Mouse (Mus musculus) thymus, postnatal 4 days (tissue): Measurements from ENCODE around the gene Gm42688.

ENCODE experiments used
- DNase-seq: peaks from one replicate; pipeline ENCODE4 v3.0.0; 2021

Gene Gm42688

DNA sequence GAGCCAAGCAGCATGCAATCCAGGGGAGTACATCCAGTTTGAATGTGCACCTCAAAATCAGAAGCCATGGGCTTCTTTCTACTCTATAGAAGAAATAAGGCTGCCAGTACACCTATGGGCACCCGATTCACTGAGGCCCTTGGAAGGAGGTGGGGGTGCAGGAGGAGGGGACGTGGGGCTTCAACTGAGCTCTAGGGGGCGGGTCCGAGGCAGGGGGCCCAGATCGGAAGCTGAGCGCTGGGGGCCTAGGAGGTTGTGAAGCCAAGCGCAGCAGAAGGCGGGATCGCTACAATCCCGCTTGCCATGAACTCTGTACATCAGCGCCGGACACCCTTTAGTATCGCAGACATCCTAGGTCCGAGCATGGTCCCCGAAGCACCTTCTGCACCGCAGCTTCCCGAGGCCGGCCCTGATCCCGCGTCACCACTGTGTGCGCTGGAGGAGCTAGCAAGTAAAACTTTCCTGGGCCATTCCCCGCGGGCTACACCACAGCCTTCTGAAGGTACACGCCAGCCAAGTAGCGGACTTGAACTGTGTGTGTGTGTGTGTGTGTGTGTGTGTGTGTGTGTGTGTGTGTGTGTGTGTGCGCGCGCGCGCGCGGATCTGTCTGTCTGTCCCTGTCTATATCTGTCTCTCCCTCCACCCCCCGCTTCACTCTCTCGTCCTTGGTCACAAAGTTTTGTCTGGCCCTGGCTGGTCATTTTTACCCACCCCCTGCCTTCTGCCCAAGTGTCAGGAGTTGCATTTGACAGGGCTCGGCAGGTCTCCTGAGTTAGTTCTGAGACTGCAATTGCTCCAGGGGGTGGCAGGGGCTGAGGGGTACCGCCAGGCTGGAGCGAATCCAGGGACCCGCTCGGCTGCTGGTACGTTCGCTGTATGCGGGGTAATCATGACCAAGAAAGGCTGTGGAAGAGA lies 15.0 kb upstream of the Gm42688 start, which contains the start of gene Lbx2:
Gene Lbx2, plus strand, starts transcription at position 247 of the 915 bp plus-strand sequence.
- DNase-seq = peak; percentile 70

DNA sequence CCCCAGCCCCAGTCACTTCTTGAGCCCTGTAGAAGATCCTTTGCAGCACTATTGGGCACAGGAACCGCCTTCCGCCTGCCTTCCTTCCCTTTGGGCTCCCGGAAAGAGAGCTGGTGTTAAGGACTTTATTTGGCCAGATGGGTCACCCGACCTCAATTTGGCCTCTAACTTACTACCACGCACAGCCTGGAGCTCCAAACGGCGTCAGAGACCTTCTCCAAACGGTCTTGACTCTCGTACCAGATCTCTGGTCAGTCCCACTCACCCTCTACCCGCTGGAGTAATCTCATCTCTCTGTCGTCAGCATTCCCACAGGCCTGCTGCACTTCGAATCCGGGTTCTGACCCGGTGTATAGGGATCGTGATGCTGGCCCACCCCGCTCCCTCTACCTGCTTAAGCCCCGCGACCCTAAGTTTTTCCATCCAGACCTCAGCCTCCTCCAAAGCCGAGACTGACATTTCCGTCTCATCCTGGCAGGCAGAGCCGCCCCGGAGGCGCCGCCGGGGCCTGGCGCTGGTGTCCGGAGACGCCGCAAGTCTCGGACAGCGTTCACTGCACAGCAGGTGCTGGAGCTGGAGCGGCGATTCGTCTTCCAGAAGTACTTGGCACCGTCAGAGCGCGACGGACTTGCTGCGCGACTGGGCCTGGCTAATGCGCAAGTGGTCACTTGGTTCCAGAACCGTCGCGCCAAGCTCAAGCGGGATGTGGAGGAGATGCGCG lies 14.1 kb upstream of the Gm42688 start:
- no peak for DNase-seq

DNA sequence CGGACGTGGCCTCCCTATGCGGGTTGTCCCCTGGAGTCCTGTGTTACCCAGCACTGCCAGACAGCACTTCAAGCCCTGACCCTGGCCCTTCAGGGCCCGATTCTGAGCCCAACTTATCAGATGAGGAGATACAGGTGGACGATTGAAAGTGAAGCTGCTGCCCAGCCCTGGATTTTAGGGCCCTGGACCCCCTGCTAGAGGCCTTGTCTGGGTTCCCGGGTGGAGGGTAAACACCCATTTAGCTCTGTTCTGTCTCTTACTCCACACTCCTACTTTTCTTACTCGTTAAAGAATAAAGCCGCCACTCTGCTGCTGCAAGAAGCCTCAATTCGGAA lies 13.5 kb upstream of the Gm42688 start:
- no peak for DNase-seq

DNA sequence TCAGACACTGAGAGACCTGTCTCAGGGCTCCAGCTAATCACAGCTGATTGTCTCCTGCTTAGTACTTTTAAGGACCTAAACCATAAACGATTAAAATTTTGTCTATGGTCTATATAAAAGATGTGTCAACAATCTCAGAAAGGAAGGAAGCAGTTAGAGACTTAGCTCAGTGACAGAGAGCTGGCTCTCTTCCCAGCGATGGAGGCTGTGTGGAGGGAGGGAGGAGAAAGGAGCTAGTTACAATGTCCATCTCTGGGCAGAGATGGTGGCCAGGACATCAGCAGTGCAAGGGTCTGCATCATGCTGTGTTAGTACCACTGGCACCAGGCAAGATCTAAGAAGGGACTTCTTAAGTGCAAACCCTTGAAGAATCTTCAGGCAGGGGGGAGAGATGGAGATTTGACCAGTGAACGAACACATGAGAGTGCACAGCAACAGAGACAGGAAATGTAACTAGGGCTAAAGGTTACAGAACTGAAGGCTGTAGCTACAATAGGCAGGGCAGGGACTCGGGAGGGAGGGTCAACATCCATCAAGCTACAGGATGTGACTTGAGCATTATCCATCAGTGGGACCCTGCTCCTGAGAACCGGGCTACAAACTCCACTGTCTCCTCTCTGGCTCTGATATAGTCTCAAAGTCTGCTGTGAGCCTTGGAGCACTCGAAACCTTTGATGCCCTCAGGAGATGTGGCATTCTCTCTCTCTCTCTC lies 8.8 kb upstream of the Gm42688 start:
- DNase-seq = no peak

DNA sequence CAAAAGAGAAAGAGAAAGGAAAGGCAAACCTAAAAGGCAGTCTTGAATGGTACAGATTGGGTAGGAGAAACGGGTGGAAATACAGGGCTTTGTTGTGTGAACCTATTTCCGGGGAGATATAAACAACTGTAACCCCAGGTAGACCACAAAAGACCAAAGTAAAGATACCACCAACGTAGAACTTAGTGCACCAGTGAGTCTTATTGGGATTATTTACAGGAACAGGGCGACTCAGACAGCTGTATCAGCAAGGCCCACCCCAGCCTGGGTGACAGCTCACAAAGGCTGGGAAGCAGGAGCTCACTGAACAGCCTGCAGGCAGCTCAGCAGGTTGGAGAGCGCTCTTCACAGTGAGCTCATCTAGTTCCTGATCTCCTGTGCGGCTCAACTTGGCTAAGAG lies 5.4 kb upstream of the Gm42688 start:
- peak; percentile 59 for DNase-seq

DNA sequence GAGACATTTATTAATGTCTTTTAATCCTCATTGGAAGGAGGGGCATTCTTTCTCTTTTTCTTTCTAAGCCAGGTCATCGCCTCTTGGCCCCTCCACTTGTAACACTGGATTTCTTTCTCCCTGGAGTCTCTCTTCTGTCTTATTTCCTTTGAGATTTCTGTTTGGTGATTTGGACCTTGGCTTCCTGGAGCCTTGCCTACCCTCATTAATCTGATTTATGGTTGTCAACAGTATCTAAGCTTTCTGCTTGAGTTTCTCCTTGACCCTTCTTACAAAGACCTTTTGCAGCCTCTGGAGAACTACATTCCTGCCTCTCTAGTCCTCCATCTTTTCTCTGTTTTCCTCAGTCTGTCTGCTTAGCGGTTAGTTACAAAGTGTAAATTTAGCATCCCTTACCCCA lies 3.0 kb upstream of the Gm42688 start:
- no peak for DNase-seq

DNA sequence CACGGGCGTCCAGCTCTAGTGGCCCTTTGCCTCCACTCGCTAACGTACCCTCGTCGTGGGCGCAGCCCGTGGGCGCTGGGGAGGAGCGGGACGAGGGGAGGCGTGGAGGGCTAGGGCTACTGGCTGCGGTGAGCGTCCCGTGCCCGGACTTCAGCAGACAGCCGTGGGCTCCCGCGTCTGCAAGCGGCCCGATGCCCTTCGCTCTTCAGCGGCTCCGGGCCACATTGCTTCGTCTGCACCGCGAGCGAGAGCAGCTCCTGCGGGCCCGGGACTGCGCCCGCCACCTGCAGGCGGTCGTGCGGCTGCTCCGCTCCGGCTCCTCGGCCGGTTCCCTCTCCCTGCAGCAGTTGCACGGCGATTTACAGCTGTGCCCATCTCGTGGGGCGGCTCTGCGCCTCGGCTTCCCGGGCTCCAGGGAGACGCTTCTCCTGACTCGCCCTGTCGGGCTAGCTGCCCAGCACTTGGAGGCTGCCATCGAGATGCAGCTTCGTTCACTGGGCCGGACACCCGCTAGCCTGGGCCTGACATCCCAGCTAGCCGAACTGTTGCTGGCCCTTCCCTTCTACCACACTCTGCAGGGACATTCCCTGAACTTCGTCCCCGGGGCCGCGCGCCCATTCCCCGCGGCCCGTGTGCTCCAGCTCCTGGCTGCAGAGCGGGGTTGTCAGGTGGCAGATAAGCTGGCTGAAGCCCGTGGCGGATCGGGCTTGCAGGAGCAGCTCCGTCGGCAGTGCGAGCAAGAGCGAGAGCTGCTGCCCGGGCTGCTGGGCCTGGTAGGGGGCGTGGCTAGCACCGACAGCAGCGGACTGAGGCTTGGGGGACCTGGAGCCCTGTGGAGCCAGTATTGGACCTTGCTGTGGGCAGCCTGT lies 505 bp downstream of the Gm42688 start:
- DNase-seq = peak; percentile 88

DNA sequence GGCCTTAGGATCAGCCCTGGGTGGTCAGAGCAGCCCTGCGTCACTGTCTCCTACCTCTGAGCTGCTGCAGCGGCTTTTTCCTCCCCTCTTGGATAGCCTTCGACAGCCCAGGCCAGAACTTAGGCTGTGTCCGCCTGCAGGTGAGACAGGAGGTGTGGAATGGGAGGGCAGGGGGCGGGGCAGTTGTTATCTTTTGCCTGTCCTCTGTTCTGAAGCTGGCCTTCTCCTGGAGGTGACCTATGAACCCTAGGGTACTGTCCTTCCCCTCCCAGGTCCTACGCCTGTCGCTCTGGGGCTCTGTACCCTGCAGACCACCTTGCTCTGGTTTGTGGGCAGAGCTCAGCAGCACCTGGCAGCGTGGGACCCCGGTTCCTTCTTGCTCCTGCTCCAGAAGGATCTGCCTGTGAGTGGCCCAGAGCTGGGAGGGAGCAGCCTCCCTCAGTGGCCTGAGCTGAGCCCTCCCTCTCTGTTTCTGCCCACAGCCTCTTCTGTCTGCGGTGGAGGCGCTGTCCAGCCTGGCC lies 1.8 kb downstream of the Gm42688 start:
- DNase-seq = no peak

DNA sequence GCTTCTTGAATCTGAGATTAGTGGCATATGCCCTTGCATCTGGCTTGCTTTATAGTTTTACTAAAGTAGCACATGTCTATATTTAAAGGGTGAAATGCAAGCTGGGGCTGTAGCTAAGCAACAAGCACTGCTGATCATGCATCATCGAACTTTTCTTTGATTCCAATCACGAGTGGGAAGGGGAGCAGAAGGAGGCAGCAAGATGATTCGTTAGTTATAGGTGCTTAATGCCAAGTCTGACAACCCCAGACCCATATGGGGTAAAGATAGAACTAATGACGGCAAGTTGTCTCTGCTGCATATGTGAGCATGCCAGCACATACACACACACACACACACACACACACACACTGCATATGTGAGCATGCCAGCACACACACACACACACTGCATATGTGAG lies 2.7 kb downstream of the Gm42688 start:
- DNase-seq = no peak

DNA sequence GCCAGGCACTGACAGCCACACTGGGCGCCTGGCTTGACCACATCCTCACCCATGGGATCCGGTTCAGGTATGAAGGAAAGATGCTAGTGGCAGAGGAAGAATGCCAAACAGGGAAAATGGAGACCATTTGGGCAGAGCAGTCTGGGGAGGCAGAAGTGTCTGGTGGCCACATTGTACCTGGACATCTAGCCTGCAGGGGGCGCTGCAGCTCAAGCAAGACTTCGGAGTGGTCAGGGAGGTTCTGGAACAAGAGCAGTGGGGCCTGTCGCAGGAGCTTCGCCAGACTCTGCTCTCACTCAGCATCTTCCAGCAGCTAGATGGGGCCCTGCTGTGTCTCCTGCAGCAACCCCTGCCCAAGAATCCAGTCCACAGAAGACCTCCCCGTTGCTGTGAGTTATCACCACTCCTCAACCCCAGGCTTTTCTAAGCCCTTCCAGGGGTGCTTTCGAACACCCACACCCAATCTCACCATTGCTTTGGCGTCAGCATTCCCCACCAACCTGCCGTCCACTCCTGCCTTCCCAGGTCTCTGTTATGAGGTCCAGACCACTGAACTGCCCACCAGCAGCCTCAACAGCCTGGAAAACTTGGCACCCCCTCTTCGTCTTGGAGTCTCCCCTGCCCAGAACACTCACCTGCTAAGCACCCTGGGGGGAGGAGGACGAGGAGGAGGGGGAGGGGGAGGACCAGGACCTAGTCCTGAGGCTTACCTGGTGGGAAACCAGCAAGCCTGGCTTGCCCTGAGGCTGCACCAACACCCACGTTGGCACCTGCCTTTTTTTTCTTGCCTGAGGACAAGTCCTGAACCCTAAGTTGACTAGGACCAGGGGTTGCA lies 6.4 kb downstream of the Gm42688 start:
- peak; percentile 94 for DNase-seq

DNA sequence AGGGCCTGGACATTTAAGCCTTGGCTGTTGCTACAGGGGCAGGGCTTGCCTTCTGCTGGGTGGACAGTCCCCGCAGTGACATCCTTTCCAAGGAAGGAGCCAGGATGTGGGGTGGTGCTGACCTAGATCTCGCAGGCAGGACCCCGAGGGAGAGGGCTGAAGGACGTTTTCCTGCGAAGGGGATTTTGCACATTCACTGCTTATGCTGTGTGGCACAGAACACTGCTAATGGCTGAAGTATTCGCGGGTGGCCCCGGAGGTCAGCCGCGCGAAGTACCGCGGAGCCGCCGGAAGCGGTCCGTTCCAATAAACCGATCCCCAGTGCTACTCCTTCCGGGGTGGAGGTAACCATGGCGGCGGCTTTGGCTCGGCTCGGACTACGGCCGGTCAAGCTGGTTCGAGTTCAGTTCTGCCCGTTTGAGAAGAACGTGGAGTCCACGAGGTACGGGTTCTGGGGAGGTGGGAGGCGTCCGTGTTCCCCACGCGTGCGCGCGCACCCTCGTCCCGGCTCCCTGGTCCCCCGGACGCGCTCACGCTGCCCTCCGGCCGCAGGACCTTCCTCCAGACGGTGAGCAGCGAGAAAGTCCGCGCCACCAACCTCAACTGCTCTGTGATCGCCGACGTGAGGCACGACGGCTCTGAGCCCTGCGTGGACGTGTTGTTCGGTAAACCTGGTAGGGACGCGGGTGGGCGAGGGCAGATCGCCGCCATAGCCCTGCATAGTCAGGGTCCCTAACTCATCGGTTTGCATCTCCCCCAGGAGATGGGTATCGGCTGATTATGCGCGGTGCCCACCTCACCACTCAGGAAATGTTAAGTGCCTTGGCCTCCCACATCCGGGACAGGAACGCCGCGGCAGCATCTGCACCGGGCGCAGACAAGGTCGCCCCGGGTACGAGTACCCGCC lies 7.6 kb downstream of the Gm42688 start, which contains the start of gene Mrpl53:
Gene Mrpl53, plus strand, starts transcription at position 279 of the 907 bp plus-strand sequence.
- DNase-seq = peak; percentile 80

DNA sequence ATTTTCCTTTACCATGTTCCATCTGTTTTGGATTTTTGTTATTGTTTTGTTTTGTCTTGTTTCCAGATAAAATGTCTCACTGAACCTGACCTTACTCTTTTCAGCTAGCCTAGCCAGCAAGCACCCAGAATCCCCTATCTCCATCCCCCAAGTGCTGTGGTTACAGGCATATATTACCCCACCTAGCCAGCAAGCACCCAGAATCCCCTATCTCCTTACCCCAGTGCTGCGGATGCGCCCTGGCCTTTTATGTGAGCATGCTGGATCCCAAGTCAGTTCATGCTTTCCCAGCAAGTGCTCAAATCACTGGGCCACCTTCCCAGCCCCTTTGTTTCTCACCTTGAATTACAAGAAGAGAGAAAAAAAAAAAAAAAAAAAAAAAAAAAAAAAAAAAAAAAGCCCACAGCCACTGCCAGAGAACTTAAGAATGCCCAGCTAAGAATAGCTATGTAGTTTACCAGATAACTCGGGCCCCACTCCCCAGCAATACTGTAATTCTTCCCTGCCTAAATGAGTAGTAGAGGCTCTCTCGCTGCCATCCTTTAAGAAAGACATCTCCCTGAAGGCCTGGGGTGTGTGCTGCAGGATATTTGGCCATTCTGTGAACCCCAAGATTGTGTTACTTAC lies 10.2 kb downstream of the Gm42688 start:
- no peak for DNase-seq

DNA sequence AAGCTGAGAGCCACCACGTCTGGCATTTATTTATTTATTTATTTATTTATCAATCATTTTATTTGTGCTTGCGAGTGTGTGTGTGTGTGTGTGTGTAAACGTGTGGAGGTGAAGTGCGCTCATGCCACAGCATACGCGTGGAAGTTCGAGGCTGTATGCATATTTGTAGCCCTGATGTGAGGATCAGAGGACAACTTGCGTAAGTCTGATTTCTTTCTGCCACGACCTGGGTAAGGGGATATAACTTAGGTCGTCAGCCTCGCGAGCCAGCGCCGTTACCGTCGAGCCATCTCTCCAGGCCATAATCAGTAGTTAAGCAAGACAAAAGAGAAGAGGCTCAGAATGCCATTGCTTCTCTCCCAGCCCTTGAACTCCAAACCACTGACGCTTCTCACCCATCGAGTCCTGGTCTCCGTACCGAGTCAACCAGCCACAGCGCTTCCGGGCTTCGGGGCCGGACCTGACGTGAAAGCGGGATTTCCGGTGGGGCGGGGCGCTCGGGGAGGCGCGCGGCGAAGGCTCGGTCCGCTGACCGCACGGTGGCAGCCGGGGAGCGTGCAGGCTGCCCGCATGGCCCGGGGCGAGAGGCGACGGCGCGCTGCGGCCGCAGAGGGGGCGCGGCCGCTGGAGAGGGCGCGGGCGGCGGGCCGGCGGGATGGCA lies 13.7 kb downstream of the Gm42688 start, which contains the start of gene Mogs:
Gene Mogs, plus strand, starts transcription at position 486 of the 661 bp plus-strand sequence.
- peak; percentile 94 for DNase-seq

DNA sequence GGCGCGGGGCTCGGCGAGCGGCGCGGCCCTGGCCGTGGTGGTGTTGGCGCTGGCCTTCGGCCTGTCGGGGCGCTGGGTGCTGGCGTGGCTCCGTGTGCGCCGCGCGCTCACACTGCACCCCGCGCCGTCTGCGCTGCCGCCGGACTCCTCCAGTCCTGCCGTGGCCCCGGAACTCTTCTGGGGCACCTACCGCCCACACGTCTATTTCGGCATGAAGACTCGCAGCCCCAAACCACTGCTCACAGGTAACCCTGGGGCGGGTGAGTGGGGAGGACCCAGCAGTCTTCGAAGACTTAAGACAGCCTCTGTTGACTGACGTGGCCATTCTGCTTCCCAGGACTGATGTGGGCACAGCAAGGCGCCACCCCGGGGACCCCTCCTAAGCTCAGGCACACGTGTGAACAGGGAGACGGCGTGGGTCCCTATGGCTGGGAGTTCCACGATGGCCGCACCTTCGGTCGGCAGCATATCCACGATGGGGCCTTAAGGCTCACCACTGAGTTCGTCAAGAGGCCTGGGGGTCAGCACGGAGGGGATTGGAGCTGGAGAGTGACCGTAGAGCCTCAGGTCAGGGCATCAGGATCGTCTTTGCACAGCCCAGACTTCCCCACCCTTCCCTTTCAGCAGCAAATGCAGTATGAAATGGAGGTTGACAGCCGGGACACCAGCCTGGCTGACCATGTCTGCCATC lies 14.4 kb downstream of the Gm42688 start:
- peak; percentile 59 for DNase-seq

DNA sequence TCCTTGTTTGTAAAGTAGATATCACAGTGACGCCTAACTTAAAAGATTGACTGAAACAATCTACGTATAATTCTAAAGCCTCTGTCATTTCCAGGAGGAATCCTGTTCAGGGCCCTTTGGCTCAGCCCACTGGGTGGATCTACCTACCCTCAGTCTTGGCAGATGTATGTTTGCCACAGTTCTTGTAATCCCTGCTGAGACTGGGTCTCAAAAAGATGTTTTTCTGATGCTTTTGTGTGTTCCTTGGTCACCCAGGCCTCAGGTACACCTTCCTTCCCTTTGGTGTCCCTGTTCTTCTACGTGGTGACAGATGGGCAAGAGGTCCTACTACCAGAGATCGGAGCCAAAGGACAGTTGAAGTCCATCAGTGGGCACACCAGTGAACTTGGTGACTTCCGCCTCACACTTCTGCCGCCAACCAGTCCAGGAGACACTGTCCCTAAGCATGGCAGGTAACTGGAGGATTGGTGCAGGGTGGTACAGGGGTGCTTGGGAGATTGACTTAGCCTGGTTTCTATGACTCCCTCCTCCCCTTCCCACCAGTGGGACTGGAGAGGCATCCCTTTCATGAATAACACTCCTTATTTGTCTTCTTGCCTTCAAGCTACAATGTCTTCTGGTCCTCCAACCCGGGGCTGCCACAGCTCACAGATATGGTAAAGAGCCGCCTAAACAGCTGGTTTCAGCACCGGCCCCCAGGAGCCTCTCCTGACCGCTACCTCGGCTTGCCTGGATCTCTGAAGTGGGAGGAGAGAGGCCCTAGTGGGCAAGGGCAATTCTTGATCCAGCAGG lies 15.2 kb downstream of the Gm42688 start:
- no peak for DNase-seq

DNA sequence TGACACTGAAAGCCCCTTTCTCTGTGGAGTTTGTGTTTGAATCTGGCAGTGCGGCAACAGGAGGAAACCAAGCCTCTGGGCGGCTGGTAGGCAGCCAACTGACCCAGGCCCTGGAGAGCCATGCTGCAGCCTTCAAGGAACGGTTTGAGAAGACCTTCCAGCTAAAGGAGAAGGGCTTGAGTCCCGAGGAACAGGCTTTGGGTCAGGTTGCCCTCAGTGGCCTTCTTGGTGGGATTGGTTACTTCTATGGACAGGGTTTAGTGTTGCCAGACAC lies 15.7 kb downstream of the Gm42688 start:
- no peak for DNase-seq

DNA sequence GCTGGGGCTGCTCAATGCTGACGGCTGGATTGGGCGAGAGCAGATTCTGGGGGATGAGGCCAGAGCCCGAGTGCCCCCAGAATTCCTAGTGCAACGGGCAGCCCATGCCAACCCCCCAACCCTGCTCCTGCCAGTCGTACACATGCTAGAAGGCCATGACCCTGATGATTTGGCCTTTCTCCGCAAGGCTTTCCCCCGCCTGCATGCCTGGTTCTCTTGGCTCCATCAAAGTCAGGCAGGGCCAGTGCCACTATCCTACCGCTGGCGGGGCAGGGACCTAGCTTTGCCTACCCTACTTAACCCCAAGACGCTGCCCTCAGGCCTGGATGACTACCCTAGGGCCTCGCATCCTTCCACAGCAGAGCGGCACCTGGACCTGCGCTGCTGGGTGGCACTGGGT lies 16.2 kb downstream of the Gm42688 start:
- no peak for DNase-seq

DNA sequence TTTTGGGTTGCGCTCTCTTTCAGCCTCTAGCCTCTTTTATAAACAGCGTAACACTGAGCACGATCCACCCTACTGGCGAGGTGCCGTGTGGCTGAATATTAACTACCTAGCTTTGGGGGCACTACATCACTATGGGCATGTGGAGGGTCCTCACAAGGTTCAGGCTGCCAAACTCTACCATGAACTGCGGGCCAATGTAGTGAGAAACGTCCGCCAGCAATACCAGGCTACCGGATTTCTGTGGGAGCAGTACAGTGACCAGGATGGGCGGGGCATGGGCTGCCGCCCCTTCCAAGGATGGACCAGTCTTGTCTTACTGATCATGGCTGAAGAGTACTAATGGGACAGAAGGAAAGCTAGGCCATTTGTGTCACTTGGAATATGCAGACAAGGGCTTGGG lies 17.0 kb downstream of the Gm42688 start:
- DNase-seq = no peak
